Mouse (Mus musculus): Measurements from ENCODE around the gene Grin2a. TPM values are rescaled to one million over a fixed set of nuclear protein-coding genes. Genes with fewer than 3 reads are reported as not detected.

The Grin2a gene
- polyA plus RNA-seq, 1 experiment = 0.01 TPM

GRCm38 (mm10) chr16:9801338-9801737 lies 194.0 kb downstream of the Grin2a start:
- Histone ChIP-seq H3K4me1 (ENCODE audit: control insufficient read depth) (no peaks in the 10 kb centered on the region), H3K9me3 (ENCODE audit: control insufficient read depth, low read length) (no peaks in the 10 kb centered on the region), H3K36me3 (ENCODE audit: control insufficient read depth) (no peaks in the 10 kb centered on the region), H3K27me3 (ENCODE audit: control insufficient read depth) (no peaks in the 10 kb centered on the region), H3K4me3 (replicated peaks) (no peak overlapping the region)
- TF ChIP-seq GATA1 (IDR thresholded peaks at IDR 0.05; ENCODE audit: low read length) (no peak), TAL1 (IDR thresholded peaks at IDR 0.05; ENCODE audit: low read length) (no peak)

GRCm38 (mm10) chr16:9800221-9800620 lies 195.1 kb downstream of the Grin2a start:
- TF ChIP-seq GATA1 (IDR thresholded peaks at IDR 0.05; ENCODE audit: low read length) = no peak
- no peaks in the 10 kb centered on the region for H3K9me3 ChIP-seq (ENCODE audit: control insufficient read depth, low read length)
- no peaks in the 10 kb centered on the region for H3K27me3 ChIP-seq (ENCODE audit: control insufficient read depth)
- no peak overlapping the region for H3K4me3 ChIP-seq (replicated peaks)
- H3K36me3 ChIP-seq (ENCODE audit: control insufficient read depth) = no peaks in the 10 kb centered on the region
- H3K4me1 ChIP-seq (ENCODE audit: control insufficient read depth) = no peaks in the 10 kb centered on the region

DNA sequence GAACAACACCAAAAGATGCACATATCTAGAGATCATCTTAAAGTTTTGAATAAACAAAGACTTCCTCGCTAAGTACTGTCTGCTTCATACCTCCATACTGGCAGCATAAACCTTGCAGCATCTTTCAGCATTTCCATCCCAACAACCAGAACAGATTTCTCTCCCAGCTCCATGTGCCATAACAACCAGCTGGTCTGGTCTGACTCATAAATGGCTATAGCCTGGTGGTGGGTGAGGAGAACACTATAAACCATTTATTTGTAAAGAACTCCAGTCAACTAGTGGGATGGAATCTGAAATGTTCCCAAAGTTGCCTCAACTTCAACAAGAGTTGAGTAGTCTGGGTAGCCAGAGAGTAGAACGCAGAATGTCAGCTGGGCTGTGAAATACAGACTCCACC lies 202.4 kb downstream of the Grin2a start:
- Histone ChIP-seq H3K9me3 (ENCODE audit: control insufficient read depth, low read length) (peaks cover 2% of the 10 kb centered on the region; the same call in 1 of the 2 replicates), H3K27me3 (ENCODE audit: control insufficient read depth) (no peaks in the 10 kb centered on the region), H3K4me3 (replicated peaks) (no peak overlapping the region), H3K36me3 (ENCODE audit: control insufficient read depth) (no peaks in the 10 kb centered on the region), H3K4me1 (ENCODE audit: control insufficient read depth) (no peaks in the 10 kb centered on the region)
- TF ChIP-seq GATA1 (IDR thresholded peaks at IDR 0.05; ENCODE audit: low read length) (no peak), TAL1 (IDR thresholded peaks at IDR 0.05; ENCODE audit: low read length) (no peak)

DNA sequence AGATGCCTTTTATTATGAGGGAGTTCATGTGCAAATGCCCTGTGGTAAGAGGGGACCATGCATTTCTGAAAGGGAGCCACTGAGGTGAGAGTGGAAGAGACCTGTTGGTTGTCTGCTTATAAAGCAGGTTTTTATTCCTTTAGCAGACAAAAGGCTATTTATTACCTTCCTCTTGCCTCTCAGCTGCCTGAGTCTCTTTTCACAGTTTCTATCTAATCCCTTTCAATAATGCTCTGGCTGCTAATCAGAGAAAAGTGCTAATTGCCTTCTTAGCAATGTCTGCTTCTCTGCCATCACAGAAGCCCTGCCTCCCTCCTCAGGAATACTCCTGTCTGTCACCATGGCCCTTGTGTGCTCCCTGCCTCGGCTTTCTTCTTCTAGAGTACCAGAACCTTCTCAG lies 209.1 kb downstream of the Grin2a start:
- no peak for TF ChIP-seq TAL1 (IDR thresholded peaks at IDR 0.05; ENCODE audit: low read length)
- no peak for TF ChIP-seq GATA1 (IDR thresholded peaks at IDR 0.05; ENCODE audit: low read length)

GRCm38 (mm10) chr16:9785821-9786220 lies 209.5 kb downstream of the Grin2a start:
- Histone ChIP-seq H3K9me3 (ENCODE audit: control insufficient read depth, low read length) (peaks cover 20% of the 10 kb centered on the region), H3K4me3 (replicated peaks) (no peak overlapping the region), H3K4me1 (ENCODE audit: control insufficient read depth) (no peaks in the 10 kb centered on the region), H3K27me3 (ENCODE audit: control insufficient read depth) (no peaks in the 10 kb centered on the region), H3K36me3 (ENCODE audit: control insufficient read depth) (no peaks in the 10 kb centered on the region)
- TF ChIP-seq GATA1 (IDR thresholded peaks at IDR 0.05; ENCODE audit: low read length) (no peak), TAL1 (IDR thresholded peaks at IDR 0.05; ENCODE audit: low read length) (no peak)

More for the DNA sequence above, 209.1 kb downstream of the Grin2a start:
- H3K36me3 ChIP-seq (ENCODE audit: control insufficient read depth) = no peaks in the 10 kb centered on the region
- peaks cover 20% of the 10 kb centered on the region for H3K9me3 ChIP-seq (ENCODE audit: control insufficient read depth, low read length)
- H3K4me3 ChIP-seq (replicated peaks) = no peak overlapping the region
- no peaks in the 10 kb centered on the region for H3K27me3 ChIP-seq (ENCODE audit: control insufficient read depth)
- H3K4me1 ChIP-seq (ENCODE audit: control insufficient read depth) = no peaks in the 10 kb centered on the region

DNA sequence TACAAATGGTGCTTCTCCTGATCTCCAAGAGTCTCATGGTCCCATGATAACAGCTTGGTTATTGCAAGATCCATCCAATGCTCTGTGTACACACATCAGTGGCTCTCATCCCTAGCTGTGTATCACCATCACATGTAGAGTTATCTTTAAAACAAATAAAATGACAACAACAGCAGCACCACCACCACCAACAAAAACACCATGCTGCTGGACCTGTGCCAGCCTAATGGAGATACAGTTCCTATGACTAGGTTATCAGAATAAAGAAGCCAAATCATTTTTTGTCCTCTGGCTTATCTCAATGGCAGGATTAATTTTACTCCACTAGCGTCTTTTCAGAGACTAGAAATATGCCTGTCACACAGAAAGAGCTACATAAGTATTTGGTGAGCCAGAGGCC lies 226.4 kb downstream of the Grin2a start:
- H3K36me3 ChIP-seq (ENCODE audit: control insufficient read depth) = no peaks in the 10 kb centered on the region
- TF ChIP-seq TAL1 (IDR thresholded peaks at IDR 0.05; ENCODE audit: low read length) = no peak
- no peak overlapping the region for H3K4me3 ChIP-seq (replicated peaks)
- H3K9me3 ChIP-seq (ENCODE audit: control insufficient read depth, low read length) = peaks cover 2% of the 10 kb centered on the region; the same call in 1 of the 2 replicates
- no peaks in the 10 kb centered on the region for H3K27me3 ChIP-seq (ENCODE audit: control insufficient read depth)
- H3K4me1 ChIP-seq (ENCODE audit: control insufficient read depth) = no peaks in the 10 kb centered on the region

GRCm38 (mm10) chr16:9768356-9768755 lies 227.0 kb downstream of the Grin2a start:
- TF ChIP-seq GATA1 (IDR thresholded peaks at IDR 0.05; ENCODE audit: low read length) (no peak), TAL1 (IDR thresholded peaks at IDR 0.05; ENCODE audit: low read length) (no peak)
- H3K27me3 ChIP-seq (ENCODE audit: control insufficient read depth) = no peaks in the 10 kb centered on the region

DNA sequence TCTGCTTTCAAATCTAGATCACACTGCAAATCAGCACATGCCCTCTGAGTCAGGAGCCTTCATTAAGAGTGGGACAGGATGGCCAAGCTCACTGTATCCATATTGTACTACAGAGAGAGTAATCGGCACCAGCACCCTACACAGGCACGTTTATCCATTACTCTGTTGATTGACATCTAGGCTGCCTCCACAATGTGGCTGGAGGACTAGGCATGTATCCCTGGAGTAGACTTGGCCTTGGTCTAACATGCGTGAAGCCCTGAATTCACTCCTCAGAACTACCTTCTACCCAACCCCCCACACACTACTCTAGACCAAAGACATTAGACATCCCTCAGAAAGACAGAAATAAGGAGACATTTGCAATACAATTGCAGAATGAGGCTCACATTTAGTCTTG lies 227.4 kb downstream of the Grin2a start:
- peaks cover 2% of the 10 kb centered on the region; the same call in 1 of the 2 replicates for H3K9me3 ChIP-seq (ENCODE audit: control insufficient read depth, low read length)
- H3K4me3 ChIP-seq (replicated peaks) = no peak overlapping the region
- H3K27me3 ChIP-seq (ENCODE audit: control insufficient read depth) = no peaks in the 10 kb centered on the region
- H3K36me3 ChIP-seq (ENCODE audit: control insufficient read depth) = no peaks in the 10 kb centered on the region
- H3K4me1 ChIP-seq (ENCODE audit: control insufficient read depth) = no peaks in the 10 kb centered on the region
- TF ChIP-seq GATA1 (IDR thresholded peaks at IDR 0.05; ENCODE audit: low read length) = no peak
- no peak for TF ChIP-seq TAL1 (IDR thresholded peaks at IDR 0.05; ENCODE audit: low read length)

More at GRCm38 (mm10) chr16:9768356-9768755, 227.0 kb downstream of the Grin2a start:
- Histone ChIP-seq H3K4me3 (replicated peaks) (no peak overlapping the region), H3K36me3 (ENCODE audit: control insufficient read depth) (no peaks in the 10 kb centered on the region), H3K4me1 (ENCODE audit: control insufficient read depth) (no peaks in the 10 kb centered on the region), H3K9me3 (ENCODE audit: control insufficient read depth, low read length) (peaks cover 2% of the 10 kb centered on the region; the same call in 1 of the 2 replicates)

- TF ChIP-seq TAL1 (IDR thresholded peaks at IDR 0.05; ENCODE audit: low read length) = no peak
- TF ChIP-seq GATA1 (IDR thresholded peaks at IDR 0.05; ENCODE audit: low read length) = no peak
- Histone ChIP-seq H3K36me3 (ENCODE audit: control insufficient read depth) (no peaks in the 10 kb centered on the region), H3K9me3 (ENCODE audit: control insufficient read depth, low read length) (peaks cover 7% of the 10 kb centered on the region; the same call in 1 of the 2 replicates), H3K4me3 (replicated peaks) (no peak overlapping the region), H3K4me1 (ENCODE audit: control insufficient read depth) (no peaks in the 10 kb centered on the region), H3K27me3 (ENCODE audit: control insufficient read depth) (no peaks in the 10 kb centered on the region)
Observed at GRCm38 (mm10) chr16:9764086-9764485, 231.3 kb downstream of the Grin2a start.

GRCm38 (mm10) chr16:9760347-9760746 lies 235.0 kb downstream of the Grin2a start:
- TF ChIP-seq GATA1 (IDR thresholded peaks at IDR 0.05; ENCODE audit: low read length) (no peak), TAL1 (IDR thresholded peaks at IDR 0.05; ENCODE audit: low read length) (no peak)
- peaks cover 14% of the 10 kb centered on the region for H3K9me3 ChIP-seq (ENCODE audit: control insufficient read depth, low read length)
- H3K4me3 ChIP-seq (replicated peaks) = no peak overlapping the region
- H3K4me1 ChIP-seq (ENCODE audit: control insufficient read depth) = no peaks in the 10 kb centered on the region
- no peaks in the 10 kb centered on the region for H3K36me3 ChIP-seq (ENCODE audit: control insufficient read depth)
- no peaks in the 10 kb centered on the region for H3K27me3 ChIP-seq (ENCODE audit: control insufficient read depth)
